Mouse (Mus musculus) forebrain, embryonic 13.5 days (tissue): ENCODE data around the gene Hyou1. TPM values are rescaled to one million over a fixed set of nuclear protein-coding genes. Genes with fewer than 3 reads are reported as not detected.
"Not testable (repeated sequence)": the region's sequence is repeated elsewhere in the genome, so short reads cannot be mapped to it uniquely, and the experiment has no call there.

Experiments used
- ATAC-seq: fragments of 200-750 bp; cut with Nextera tagmentation; 2 replicates; pipeline ENCODE4 v1.8.0; 2017
- H3K27ac ChIP-seq: fragments of 300-500 bp; sonication (generic); 2 replicates; pipeline ENCODE4 v1.5.1; 2015; ENCODE audit warnings: inconsistent platforms, mild to moderate bottlenecking, moderate library complexity
- H3K27me3 ChIP-seq: fragments of 300-500 bp; sonication (generic); 2 replicates; pipeline ENCODE4 v1.6.1; 2015; ENCODE audit warnings: mild to moderate bottlenecking, inconsistent platforms
- H3K36me3 ChIP-seq: fragments of 300-500 bp; sonication (generic); 2 replicates; pipeline ENCODE4 v1.6.1; 2015; ENCODE audit warnings: mild to moderate bottlenecking, inconsistent platforms; ENCODE audit not compliant: poor library complexity, severe bottlenecking
- H3K4me1 ChIP-seq: fragments of 300-500 bp; sonication (generic); 2 replicates; pipeline ENCODE4 v1.6.1; 2015; ENCODE audit warnings: inconsistent platforms
- H3K4me2 ChIP-seq: fragments of 300-500 bp; sonication (generic); 2 replicates; pipeline ENCODE4 v1.6.1; 2015; ENCODE audit warnings: inconsistent platforms, mild to moderate bottlenecking, moderate library complexity
- H3K4me3 ChIP-seq: fragments of 300-500 bp; sonication (generic); 2 replicates; pipeline ENCODE4 v1.5.1; 2015; ENCODE audit warnings: mild to moderate bottlenecking, inconsistent platforms
- H3K9ac ChIP-seq: fragments of 300-500 bp; sonication (generic); 2 replicates; pipeline ENCODE4 v1.6.1; 2015; ENCODE audit warnings: mild to moderate bottlenecking, inconsistent platforms
- H3K9me3 ChIP-seq: fragments of 300-500 bp; sonication (generic); replicated peaks from 2 replicates; pipeline ENCODE4 v1.6.1; 2016; ENCODE audit warnings: inconsistent platforms
- WGBS: fragments of 180-500 bp; shearing (Covaris S2); methylation state at CpG from one replicate; pipeline ENCODE4 v1.1.7; 2015; 5-methylcytosine and 5-hydroxymethylcytosine counted together
- polyA plus RNA-seq: library from polyadenylated mRNA; unstranded; fragments of >200 nt; fragmentation: Nextera tagmentation; extraction: Ambion mirVana; gene quantifications from 2 replicates; pipeline ENCODE4 v1.2.1, GENCODE M21; 2015

The Hyou1 gene
- polyA plus RNA-seq, 1 experiment from 2014 or later, result 22.4 TPM

DNA sequence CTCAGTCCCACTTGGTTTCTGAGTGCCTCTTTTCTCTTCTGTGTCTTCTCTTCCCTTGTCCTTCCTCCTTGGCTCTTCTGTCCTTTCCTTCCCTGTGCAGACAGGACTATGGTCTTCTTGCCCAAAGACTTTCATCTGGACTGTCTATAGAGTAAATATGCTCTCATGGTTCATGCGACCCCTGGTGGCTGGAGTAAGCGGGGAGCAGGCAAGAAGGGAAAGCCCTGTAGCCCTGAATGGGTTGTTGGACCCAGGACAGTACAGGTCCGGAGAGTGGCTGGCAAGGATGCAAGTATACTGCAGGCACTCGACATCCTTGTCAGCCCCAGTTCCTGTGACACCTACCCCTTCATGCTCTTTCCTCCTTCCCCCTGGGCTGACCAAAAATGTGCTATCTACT lies 12.2 kb downstream of the Hyou1 start:
- Histone ChIP-seq H3K4me3 (no peak overlapping the region), H3K36me3 (peaks cover 53% of the 10 kb centered on the region), H3K27me3 (no peaks in the 10 kb centered on the region), H3K27ac (no peak overlapping the region), H3K9ac (no peak overlapping the region), H3K9me3 (no peaks in the 10 kb centered on the region), H3K4me2 (no peak overlapping the region), H3K4me1 (no peaks in the 10 kb centered on the region)
- ATAC-seq, result 0 out of 2 replicates have a peak, but pooled peaks have one; percentile 51
- WGBS, result 43% methylated on average over 4 of the region's 4 CpGs

GRCm38 (mm10) chr9:44396684-44397411 lies 17.6 kb downstream of the Hyou1 start, which contains the start of gene Slc37a4:
Gene Slc37a4 (plus strand): TSS chr9:44396852.
- Histone ChIP-seq H3K9ac (peak within 1 kb of the TSS; percentile 85), H3K4me3 (peak within 1 kb of the TSS; percentile 70), H3K9me3 (no peaks in the 10 kb centered on the region), H3K4me1 (peaks cover 18% of the 10 kb centered on the region), H3K4me2 (peak within 1 kb of the TSS; percentile 99), H3K27me3 (no peaks in the 10 kb centered on the region), H3K36me3 (peaks cover 30% of the 10 kb centered on the region), H3K27ac (peak within 1 kb of the TSS; percentile 74)
- WGBS, result under 1% methylated on average over 42 of the region's 43 CpGs
- ATAC-seq, result peak; percentile 97

- 17% methylated on average over 4 of the region's 4 CpGs for WGBS
- Histone ChIP-seq H3K9me3 (no peaks in the 10 kb centered on the region), H3K27ac (no peak overlapping the region), H3K9ac (peak overlapping the region; percentile 85), H3K4me1 (peaks cover 18% of the 10 kb centered on the region), H3K27me3 (no peaks in the 10 kb centered on the region), H3K4me3 (peak overlapping the region; percentile 70), H3K4me2 (peak overlapping the region; percentile 99), H3K36me3 (peaks cover 41% of the 10 kb centered on the region)
- no peak for ATAC-seq
These were observed 18.8 kb downstream of the Hyou1 start for GRCm38 (mm10) chr9:44398087-44398486.

- Histone ChIP-seq H3K27ac (no peak overlapping the region), H3K9me3 (no peaks in the 10 kb centered on the region), H3K9ac (0 out of 2 replicates have a peak overlapping the region, but pooled peaks have one; percentile 85), H3K27me3 (no peaks in the 10 kb centered on the region), H3K4me2 (peak overlapping the region; percentile 99), H3K4me1 (peaks cover 18% of the 10 kb centered on the region), H3K4me3 (no peak overlapping the region), H3K36me3 (peaks cover 46% of the 10 kb centered on the region)
- 82% methylated on average over 9 of the region's 9 CpGs for WGBS
- ATAC-seq, result no peak
These were observed 19.3 kb downstream of the Hyou1 start for GRCm38 (mm10) chr9:44398551-44398950.

DNA sequence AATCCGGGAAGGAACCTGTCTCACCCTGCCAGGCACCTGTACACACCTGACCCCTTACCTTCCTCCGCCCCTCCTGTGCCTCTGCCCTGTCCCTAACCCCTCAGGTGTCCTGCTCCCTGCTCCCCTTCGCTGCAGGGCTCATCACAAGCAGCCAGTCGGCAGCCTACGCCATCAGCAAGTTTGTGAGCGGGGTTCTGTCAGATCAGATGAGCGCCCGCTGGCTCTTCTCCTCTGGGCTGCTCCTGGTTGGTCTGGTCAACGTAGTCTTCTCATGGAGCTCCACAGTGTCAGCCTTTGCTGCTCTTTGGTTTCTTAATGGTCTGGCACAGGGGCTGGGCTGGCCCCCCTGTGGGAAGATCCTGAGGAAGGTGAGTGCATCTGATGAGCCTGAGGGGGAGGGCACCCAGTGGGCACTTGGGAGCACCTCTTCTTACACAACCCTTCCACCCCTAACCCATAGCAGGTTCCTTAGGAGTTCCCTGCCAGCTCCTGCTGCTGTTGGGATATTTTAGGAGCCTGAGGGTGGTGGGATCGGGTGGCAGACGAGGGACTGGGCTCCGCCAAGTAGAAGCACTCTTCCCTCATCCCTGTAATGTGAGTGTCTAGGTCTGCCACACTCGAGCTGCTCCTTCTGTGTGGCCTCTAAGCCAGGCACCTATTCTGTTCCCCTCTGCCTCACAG lies 20.0 kb downstream of the Hyou1 start:
- Histone ChIP-seq H3K27ac (no peak overlapping the region; the same call in 1 of the 2 replicates), H3K4me3 (no peak overlapping the region), H3K36me3 (peaks cover 53% of the 10 kb centered on the region), H3K4me2 (no peak overlapping the region), H3K4me1 (peaks cover 18% of the 10 kb centered on the region), H3K27me3 (no peaks in the 10 kb centered on the region), H3K9me3 (no peaks in the 10 kb centered on the region), H3K9ac (no peak overlapping the region)
- 84% methylated on average over 13 of the region's 13 CpGs for WGBS
- ATAC-seq, result no peak

GRCm38 (mm10) chr9:44399795-44400114 lies 20.5 kb downstream of the Hyou1 start:
- Histone ChIP-seq H3K9ac (no peak overlapping the region), H3K27me3 (no peaks in the 10 kb centered on the region), H3K4me1 (peaks cover 20% of the 10 kb centered on the region), H3K4me2 (no peak overlapping the region), H3K9me3 (no peaks in the 10 kb centered on the region), H3K4me3 (no peak overlapping the region), H3K36me3 (peaks cover 58% of the 10 kb centered on the region), H3K27ac (no peak overlapping the region; the same call in 1 of the 2 replicates)
- 91% methylated on average over 6 of the region's 6 CpGs for WGBS
- ATAC-seq, result no peak

- Histone ChIP-seq H3K27me3 (no peaks in the 10 kb centered on the region), H3K27ac (no peak overlapping the region), H3K4me2 (no peak overlapping the region), H3K4me1 (peaks cover 28% of the 10 kb centered on the region), H3K36me3 (peaks cover 63% of the 10 kb centered on the region), H3K9ac (no peak overlapping the region), H3K9me3 (no peaks in the 10 kb centered on the region), H3K4me3 (no peak overlapping the region)
- WGBS, result 91% methylated on average over 4 of the region's 4 CpGs
- ATAC-seq, result no peak
These were observed 21.8 kb downstream of the Hyou1 start for GRCm38 (mm10) chr9:44401081-44401480.

DNA sequence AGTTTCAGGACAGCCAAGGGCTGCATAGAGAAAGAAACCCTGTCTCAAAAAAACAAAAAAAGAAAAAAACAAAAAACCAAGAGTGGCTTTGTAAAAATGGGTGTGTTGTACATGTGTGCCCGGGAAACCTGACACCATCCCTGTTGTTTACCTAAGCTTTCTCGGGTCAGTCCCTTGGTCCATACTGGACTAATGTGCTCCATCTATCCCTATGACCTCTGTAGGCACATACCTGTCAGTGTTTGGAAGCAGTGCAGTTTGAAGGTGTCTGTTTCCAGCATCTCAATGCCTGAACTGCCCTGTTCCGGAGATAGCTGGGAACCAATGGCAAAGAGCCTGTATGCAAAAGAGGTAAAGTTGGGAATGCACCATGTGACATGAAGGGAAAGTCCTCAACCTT lies 25.7 kb downstream of the Hyou1 start:
- peaks cover 66% of the 10 kb centered on the region for H3K36me3 ChIP-seq
- no peaks in the 10 kb centered on the region for H3K9me3 ChIP-seq
- whole genome bisulfite sequencing, result 81% methylated on average over 3 of the region's 3 CpGs
- no peak overlapping the region for H3K4me2 ChIP-seq
- no peak overlapping the region for H3K4me3 ChIP-seq
- H3K27me3 ChIP-seq, result no peaks in the 10 kb centered on the region
- no peak for ATAC-seq
- H3K4me1 ChIP-seq, result peaks cover 29% of the 10 kb centered on the region
- H3K9ac ChIP-seq, result no peak overlapping the region
- H3K27ac ChIP-seq, result no peak overlapping the region

DNA sequence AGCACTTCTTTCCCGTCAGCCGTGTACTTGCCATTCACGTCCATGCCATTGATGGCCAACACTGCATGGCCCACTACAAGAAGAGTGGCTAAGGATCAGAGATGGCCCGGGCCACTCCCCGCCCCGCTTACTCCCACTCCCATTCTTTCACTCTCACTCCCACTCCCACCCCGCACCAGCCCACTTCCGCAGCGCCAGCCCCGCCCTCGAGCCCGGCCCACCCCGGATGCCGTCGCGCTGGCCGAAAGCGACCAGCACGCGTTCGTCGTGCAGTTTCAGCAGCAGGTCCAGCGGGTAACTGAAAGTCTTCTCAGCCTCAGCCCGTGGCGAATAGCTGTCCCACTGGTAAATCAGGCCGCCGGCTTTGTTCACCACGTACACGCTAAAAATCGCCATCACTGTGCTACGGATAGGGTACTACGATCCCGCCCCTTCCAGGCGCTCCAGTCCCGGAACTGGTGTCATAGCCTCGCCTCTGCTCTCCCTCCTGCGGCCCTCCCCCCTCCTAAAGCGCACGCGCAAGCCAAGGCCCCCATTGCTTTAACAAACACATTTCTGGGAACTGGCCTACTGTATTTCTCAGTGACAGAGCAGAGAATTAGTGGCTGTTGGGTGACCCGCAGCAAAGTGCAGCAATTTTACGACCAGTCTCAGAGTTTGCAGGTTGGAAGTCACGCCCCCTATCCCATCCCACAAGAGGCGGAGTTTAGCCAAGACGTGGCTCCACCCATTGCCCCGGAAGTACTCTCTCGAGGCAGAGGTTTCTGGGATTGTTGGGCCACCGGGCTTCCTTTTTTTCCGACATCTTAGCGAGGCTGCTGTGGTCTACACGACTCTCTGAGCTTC lies 27.8 kb downstream of the Hyou1 start, which contains the start of the genes Rps25 and Trappc4:
Gene Rps25, plus strand, starts transcription at position 234 of the 846 bp plus-strand sequence.
Gene Trappc4, minus strand, starts transcription at position 695 of the 846 bp plus-strand sequence.
- H3K9ac ChIP-seq, result peak within 1 kb of the TSS; percentile 80
- H3K27me3 ChIP-seq, result no peaks in the 10 kb centered on the region
- H3K4me3 ChIP-seq, result peak within 1 kb of the TSS; percentile 74
- H3K4me2 ChIP-seq, result peak within 1 kb of the TSS; percentile 83
- under 1% methylated on average over 51 of the region's 51 CpGs for WGBS
- peaks cover 29% of the 10 kb centered on the region for H3K4me1 ChIP-seq
- H3K9me3 ChIP-seq, result no peaks in the 10 kb centered on the region
- peak within 1 kb of the TSS; percentile 95 for H3K27ac ChIP-seq
- ATAC-seq, result peak; percentile 96
- peaks cover 66% of the 10 kb centered on the region for H3K36me3 ChIP-seq

DNA sequence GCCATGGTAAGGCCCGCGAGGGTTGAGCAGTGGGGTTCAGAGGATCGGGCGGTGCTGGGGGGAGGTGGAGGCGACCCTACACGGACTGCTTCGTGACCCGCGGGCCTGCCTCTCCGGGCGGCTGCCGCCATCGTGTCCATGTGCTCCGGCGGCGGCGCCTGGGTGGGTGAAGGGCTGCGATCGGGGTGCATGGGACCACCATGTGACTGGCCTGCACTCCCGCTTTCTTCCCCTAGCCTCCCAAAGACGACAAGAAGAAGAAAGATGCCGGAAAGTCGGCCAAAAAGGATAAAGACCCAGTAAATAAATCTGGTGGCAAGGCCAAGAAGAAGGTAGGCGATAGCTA lies 28.4 kb downstream of the Hyou1 start:
- Histone ChIP-seq H3K9me3 (no peaks in the 10 kb centered on the region), H3K27ac (peak overlapping the region; percentile 95), H3K4me3 (peak overlapping the region; percentile 74), H3K4me1 (peaks cover 29% of the 10 kb centered on the region), H3K36me3 (peaks cover 66% of the 10 kb centered on the region), H3K4me2 (peak overlapping the region; percentile 83), H3K27me3 (no peaks in the 10 kb centered on the region), H3K9ac (peak overlapping the region; percentile 80)
- ATAC-seq, result no peak
- WGBS, result under 1% methylated on average over 24 of the region's 24 CpGs

DNA sequence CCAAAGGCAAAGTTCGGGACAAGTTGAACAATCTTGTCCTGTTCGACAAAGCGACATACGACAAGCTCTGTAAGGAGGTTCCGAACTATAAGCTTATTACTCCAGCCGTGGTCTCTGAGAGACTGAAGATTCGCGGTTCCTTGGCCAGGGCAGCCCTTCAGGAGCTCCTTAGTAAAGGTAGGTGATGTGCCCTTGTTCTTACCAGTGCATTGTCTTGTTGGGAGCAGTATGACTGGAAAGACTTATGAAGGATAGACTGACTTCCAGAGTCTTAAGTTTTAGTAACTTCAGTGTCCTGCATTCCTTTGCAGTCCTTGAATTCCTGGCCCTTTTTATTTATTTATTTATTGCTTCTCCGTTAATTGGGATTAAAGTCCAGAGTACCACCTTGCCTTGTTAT lies 29.4 kb downstream of the Hyou1 start:
- Histone ChIP-seq H3K9ac (peak overlapping the region; percentile 80; the same call in 1 of the 2 replicates), H3K4me3 (peak overlapping the region; percentile 74), H3K4me1 (peaks cover 29% of the 10 kb centered on the region), H3K4me2 (peak overlapping the region; percentile 83), H3K36me3 (peaks cover 66% of the 10 kb centered on the region)
- not testable (repeated sequence) for H3K27me3 ChIP-seq, H3K9me3 ChIP-seq, H3K27ac ChIP-seq, ATAC-seq
- 86% methylated on average over 9 of the region's 9 CpGs for WGBS
